Mouse (Mus musculus) spleen, adult 2 months (tissue): ENCODE data around the gene Gab1. TPM values are rescaled to one million over a fixed set of nuclear protein-coding genes. Genes with fewer than 3 reads are reported as not detected.

Experiments
- DNase-seq, 2 experiments: peaks; one replicate each; pipeline versions ENCODE4 v3.0.0 to v3.0.0-alpha.2; 2012 to 2021; ENCODE audit warnings: low spot score in 2 of 2, low read depth in 1 of 2
- H3K27ac ChIP-seq: fragments of 200-500 bp; 2 replicates; pipeline ENCODE4 v1.5.1; 2012; ENCODE audit warnings: low read length, inconsistent platforms; ENCODE audit not compliant: insufficient read depth
- H3K27me3 ChIP-seq: fragments of 200-500 bp; 2 replicates; pipeline ENCODE4 v1.6.1; 2012; ENCODE audit warnings: mild to moderate bottlenecking, moderate library complexity, low read length, inconsistent platforms; ENCODE audit not compliant: control insufficient read depth, insufficient read depth
- H3K36me3 ChIP-seq: fragments of 200-500 bp; 2 replicates; pipeline ENCODE4 v1.6.1; 2012; ENCODE audit warnings: mild to moderate bottlenecking, low read length, inconsistent platforms; ENCODE audit not compliant: control insufficient read depth, insufficient read depth
- H3K4me1 ChIP-seq: fragments of 200-500 bp; 2 replicates; pipeline ENCODE4 v1.6.1; 2011; ENCODE audit warnings: inconsistent platforms; ENCODE audit not compliant: control insufficient read depth, insufficient read depth, insufficient read length
- H3K4me3 ChIP-seq: fragments of 200-500 bp; 2 replicates; pipeline ENCODE4 v1.5.1; 2011; ENCODE audit warnings: mild to moderate bottlenecking, inconsistent platforms; ENCODE audit not compliant: insufficient read depth, insufficient read length; ENCODE audit errors: extremely low read depth
- CTCF ChIP-seq: fragments of 200-500 bp; IDR thresholded peaks from 2 replicates; pipeline ENCODE4 v1.5.1; 2011; ENCODE audit warnings: mild to moderate bottlenecking, inconsistent platforms; ENCODE audit not compliant: insufficient read depth, insufficient read length, insufficient replicate concordance; ENCODE audit errors: extremely low read depth
- POLR2A ChIP-seq: fragments of 200-500 bp; IDR thresholded peaks from 2 replicates; pipeline ENCODE4 v1.6.1; 2011; ENCODE audit warnings: low read depth, low read length, inconsistent platforms
- WGBS: fragments of 180-500 bp; shearing (Covaris S2); methylation state at CpG from one replicate; pipeline ENCODE4 v1.1.7; 2018; 5-methylcytosine and 5-hydroxymethylcytosine counted together
- polyA plus RNA-seq: library from polyadenylated mRNA; depleted of rRNA; stranded (reverse); fragments of >200 nt; gene quantifications from 2 replicates; pipeline ENCODE4 v1.2.3, GENCODE M21; 2012

Gene Gab1
- polyA plus RNA-seq, 1 experiment = 4.4 TPM

- TF ChIP-seq CTCF (no peak), POLR2A (no peak)
- 92% methylated on average over 5 of the region's 5 CpGs for WGBS
- Histone ChIP-seq H3K27ac (no peak overlapping the region), H3K4me3 (no peak overlapping the region), H3K36me3 (no peaks in the 10 kb centered on the region), H3K4me1 (no peaks in the 10 kb centered on the region; the same call in 1 of the 2 replicates), H3K27me3 (no peaks in the 10 kb centered on the region)
- DNase-seq = no peak
Observed at GRCm38 (mm10) chr8:80792214-80792613, 88.1 kb downstream of the Gab1 start.

GRCm38 (mm10) chr8:80789324-80789723 lies 91.0 kb downstream of the Gab1 start:
- TF ChIP-seq CTCF (no peak), POLR2A (no peak)
- H3K36me3 ChIP-seq = no peaks in the 10 kb centered on the region
- no peak overlapping the region for H3K4me3 ChIP-seq
- H3K27me3 ChIP-seq = no peaks in the 10 kb centered on the region
- no peak overlapping the region for H3K27ac ChIP-seq
- H3K4me1 ChIP-seq = no peaks in the 10 kb centered on the region
- WGBS = 30% methylated on average over 6 of the region's 6 CpGs
- no peak for DNase-seq

- H3K4me1 ChIP-seq = no peaks in the 10 kb centered on the region
- no peak overlapping the region for H3K27ac ChIP-seq
- DNase-seq = no peak
- TF ChIP-seq CTCF = no peak
- TF ChIP-seq POLR2A = no peak
- no peaks in the 10 kb centered on the region for H3K36me3 ChIP-seq
- H3K27me3 ChIP-seq = no peaks in the 10 kb centered on the region
- H3K4me3 ChIP-seq = no peak overlapping the region
- 96% methylated on average over 9 of the region's 9 CpGs for WGBS
Observed at GRCm38 (mm10) chr8:80784559-80784958, 95.8 kb downstream of the Gab1 start.

- WGBS = 88% methylated on average over 4 of the region's 4 CpGs
- Histone ChIP-seq H3K4me1 (no peaks in the 10 kb centered on the region), H3K36me3 (no peaks in the 10 kb centered on the region), H3K4me3 (no peak overlapping the region), H3K27me3 (no peaks in the 10 kb centered on the region), H3K27ac (no peak overlapping the region)
- DNase-seq = no peak
- TF ChIP-seq POLR2A (no peak), CTCF (no peak)
Observed at GRCm38 (mm10) chr8:80783271-80783670, 97.0 kb downstream of the Gab1 start.

GRCm38 (mm10) chr8:80781338-80781737 lies 99.0 kb downstream of the Gab1 start:
- DNase-seq = no peak
- Histone ChIP-seq H3K4me3 (no peak overlapping the region), H3K27ac (no peak overlapping the region), H3K4me1 (no peaks in the 10 kb centered on the region), H3K36me3 (no peaks in the 10 kb centered on the region), H3K27me3 (no peaks in the 10 kb centered on the region)
- WGBS = 92% methylated on average over 10 of the region's 10 CpGs
- TF ChIP-seq CTCF (no peak), POLR2A (no peak)

- Histone ChIP-seq H3K36me3 (no peaks in the 10 kb centered on the region), H3K27ac (no peak overlapping the region), H3K4me3 (no peak overlapping the region), H3K4me1 (no peaks in the 10 kb centered on the region), H3K27me3 (no peaks in the 10 kb centered on the region)
- DNase-seq = no peak
- no peak for TF ChIP-seq CTCF
- TF ChIP-seq POLR2A = no peak
- WGBS = 92% methylated on average over 4 of the region's 4 CpGs
Observed at GRCm38 (mm10) chr8:80780271-80780670, 100.0 kb downstream of the Gab1 start.

GRCm38 (mm10) chr8:80776436-80776835 lies 103.9 kb downstream of the Gab1 start:
- WGBS = 90% methylated on average over 8 of the region's 8 CpGs
- no peak for DNase-seq
- H3K4me1 ChIP-seq = no peaks in the 10 kb centered on the region
- no peak for TF ChIP-seq POLR2A
- TF ChIP-seq CTCF = no peak
- no peaks in the 10 kb centered on the region for H3K27me3 ChIP-seq
- no peak overlapping the region for H3K4me3 ChIP-seq
- no peaks in the 10 kb centered on the region for H3K36me3 ChIP-seq
- H3K27ac ChIP-seq = no peak overlapping the region
